Mouse (Mus musculus): Measurements from ENCODE around the gene Myo15b.
"Not testable (repeated sequence)": the region's sequence is repeated elsewhere in the genome, so short reads cannot be mapped to it uniquely, and the experiment has no call there.

Gene Myo15b

DNA sequence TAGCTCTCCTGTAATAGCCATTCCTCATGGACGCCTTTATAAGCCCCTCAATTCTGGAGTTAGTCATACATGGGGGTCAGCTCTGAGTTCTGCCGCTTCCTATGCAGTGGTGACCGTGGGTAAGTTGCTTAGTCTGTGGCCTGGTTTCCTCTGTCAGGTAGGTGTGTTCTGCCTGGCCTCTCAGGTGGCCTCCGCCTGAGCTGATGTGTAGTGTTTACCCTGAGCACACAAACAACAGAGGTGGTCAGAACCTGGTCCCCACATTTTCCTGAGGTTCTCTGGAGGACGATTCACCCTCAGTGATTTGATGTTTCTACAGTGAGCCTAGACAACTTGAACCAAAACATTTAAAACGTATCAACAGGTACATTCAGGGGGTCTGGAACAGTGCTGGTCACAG, 26.1 kb upstream of the Myo15b start:
- DNase-seq: no peak

DNA sequence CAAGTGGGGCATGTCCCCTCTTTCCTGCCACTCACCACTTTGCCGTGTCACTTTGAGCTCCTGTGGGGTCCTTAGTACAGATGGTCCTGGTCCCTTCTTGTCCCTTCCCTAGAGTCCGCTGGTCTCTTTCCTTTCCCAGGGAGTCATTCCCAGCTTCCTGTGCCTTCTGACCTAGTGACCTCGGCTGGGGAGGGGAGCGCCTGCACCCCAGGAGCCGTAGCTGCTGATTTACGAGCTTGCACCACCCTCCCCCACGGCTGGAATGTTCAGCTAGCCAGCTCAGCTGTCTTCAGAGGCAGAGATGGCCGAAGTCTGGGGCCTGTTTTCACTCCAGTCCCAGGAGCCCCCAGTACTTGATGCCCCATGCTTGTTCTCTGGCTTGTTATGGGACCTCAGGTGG, 25.7 kb upstream of the Myo15b start:
- no peak for DNase-seq

DNA sequence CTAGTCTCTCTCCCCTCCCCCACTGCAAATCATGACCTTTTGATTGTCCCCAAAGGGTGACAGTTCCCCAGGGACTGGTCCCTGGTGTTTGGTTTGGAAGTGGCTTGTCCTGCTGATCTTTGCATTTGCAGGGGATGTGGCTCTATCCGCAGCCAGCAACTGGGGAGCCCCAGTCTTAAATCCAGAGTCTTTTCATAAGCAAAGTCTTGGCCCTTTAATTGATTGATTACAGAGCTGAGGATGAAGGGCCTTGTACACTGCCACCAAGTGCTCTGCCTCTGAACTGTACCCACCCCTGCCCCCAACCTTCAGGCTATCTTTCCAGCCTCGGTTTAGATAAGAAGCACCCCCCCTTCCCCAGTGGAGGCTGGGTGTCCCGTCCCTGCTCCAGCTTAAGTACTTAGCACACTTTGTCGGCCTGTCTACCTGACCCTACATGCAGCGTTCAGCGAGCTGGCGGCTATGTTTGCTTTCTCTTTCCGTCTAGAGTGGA, 25.1 kb upstream of the Myo15b start:
- DNase-seq: no peak

DNA sequence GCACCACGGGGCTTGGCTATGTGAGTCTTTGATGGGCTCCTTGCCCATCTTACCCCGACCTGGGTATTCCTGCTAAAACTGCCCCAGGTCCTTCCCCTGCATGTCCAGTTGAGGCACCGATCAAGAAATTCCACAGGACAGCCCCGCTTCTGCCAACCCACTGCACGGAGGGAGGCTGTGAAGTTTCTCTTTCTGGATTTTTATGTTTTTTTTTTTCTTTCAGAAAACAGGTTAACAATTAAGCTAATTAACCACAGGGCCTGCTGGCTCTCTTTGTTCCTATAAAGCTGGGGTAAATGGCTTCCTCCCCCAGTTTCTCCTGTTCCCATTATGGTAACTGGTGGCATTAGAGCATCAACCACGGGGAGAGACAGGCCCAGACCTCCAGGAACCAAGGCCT, 24.2 kb upstream of the Myo15b start:
- no peak for DNase-seq

DNA sequence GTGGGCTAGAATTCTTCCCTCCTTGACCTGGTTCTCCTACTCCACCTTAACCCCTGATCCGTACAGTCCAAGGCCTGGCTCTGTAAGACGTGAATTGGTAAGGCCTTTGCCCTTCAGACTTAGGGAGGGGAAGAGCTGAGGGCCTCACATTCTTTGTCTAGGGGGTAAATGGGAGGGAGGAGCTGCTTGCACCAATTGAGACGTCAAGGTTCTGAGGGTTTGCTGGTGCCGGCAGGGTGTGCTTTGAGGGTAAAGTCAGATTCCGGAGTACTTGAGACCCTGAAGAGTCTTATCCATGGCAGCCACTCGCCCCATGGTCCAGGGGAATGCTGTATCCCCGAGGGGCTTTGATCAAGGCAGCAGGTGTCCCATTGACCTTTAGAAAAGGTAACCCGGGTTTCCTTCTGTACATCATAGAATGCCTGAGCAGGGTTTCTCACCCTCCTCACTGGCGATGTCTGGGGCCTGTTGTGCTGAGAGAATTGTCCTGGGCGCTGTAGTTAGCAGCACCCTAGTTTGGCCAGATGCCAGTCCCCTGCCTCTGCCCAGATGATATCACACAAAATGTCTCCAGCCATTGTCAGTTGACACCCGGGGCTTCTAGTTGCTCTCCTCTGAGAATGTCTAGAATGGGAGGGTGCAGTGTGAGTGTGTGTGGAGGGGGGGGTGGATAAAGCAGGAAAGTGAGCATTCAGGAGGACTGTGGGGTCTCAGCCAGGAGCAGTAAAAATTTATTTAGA, 21.4 kb upstream of the Myo15b start:
- DNase-seq: no peak

DNA sequence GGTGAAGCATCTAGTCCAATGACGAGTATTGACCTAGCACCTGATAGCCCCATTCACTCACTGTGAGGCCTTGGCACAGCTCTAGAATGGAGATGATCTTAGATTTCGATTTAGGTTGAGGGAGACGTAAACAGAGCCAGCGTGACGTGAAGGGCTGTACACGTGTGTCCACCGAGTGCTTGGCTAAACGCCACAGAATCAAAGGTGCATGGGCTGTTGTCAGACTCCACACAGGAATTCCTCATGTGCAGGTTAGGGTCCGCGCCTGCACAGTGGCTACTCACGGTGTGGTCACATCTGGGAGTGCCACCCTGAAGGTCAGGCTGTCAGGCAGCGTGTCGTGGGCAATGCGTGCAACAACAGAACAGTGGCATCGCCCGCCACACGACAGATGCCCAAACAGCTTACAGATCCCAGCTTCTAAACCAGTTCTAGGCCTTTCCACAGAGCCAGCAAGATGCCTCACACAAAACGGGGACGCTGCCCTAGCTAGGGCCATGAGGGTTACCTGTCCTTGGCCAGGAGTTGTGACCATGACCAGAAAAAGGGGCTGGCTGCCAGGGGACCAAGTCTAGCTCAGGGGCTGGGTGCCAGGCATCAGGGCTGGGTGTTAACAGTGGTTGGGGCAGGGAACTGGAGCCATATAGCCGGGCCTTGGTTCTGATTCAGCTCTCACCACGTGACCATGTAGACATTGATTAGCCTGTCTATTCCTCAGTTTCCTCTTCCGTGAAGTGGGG, 20.4 kb upstream of the Myo15b start:
- DNase-seq: no peak

DNA sequence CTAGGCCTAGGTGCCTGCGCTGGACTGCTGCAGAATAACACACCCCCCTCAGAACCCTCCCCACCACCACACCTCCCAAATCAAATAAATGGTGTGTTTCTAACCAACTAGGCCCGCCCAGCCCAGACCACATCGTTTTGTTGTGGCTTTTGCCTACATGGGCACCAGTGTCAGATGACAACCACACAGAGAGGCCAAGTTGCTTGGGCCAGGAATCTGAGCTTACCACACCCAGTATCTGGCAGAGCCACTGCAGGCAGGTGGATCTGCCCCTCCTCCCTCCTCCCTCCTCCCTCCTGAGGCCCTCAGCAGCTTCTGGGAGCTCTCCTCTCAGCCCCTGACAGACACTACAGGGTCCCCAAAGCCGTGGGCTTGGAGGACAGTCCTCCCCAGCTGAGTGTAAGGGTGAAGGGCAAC, 19.3 kb upstream of the Myo15b start:
- DNase-seq: no peak

DNA sequence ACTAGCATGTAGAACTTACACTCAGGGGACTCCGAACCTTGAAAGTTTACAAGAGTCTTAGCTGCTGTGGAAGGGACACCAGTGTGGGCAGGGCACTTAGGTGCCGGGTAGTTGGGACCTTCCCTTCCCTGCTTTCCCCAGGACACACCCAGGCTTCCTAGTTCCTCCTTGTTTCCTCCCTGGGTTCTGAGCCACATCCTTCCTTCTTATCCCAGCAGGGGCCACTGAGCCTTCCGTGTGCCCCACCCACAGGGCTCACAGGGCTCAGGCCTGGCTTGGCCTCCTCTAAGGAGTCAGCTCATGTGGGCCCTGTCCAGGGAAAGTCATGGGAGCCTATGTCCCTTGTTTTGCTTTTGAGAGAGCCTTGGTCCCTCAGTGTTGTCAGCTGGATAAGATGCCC, 18.5 kb upstream of the Myo15b start:
- DNase-seq: no peak

DNA sequence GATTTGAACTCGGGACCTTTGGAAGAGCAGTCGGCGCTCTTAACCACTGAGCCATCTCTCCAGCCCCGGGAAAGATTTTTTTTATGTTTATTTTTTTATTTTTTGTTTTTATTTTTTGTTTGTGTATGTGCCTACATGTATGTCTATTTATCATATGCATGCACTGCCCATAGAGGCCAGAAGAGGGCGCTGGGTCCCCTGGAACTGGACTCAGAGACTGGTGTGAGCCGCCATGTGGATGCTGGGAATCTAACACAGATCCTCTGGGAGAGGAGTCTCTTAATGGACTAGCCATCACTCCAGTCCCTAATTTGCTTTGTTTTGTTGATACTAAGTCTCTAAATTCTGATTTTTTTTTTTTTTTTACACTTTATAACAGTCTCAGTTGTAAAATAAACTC, 17.2 kb upstream of the Myo15b start:
- no peak for DNase-seq

DNA sequence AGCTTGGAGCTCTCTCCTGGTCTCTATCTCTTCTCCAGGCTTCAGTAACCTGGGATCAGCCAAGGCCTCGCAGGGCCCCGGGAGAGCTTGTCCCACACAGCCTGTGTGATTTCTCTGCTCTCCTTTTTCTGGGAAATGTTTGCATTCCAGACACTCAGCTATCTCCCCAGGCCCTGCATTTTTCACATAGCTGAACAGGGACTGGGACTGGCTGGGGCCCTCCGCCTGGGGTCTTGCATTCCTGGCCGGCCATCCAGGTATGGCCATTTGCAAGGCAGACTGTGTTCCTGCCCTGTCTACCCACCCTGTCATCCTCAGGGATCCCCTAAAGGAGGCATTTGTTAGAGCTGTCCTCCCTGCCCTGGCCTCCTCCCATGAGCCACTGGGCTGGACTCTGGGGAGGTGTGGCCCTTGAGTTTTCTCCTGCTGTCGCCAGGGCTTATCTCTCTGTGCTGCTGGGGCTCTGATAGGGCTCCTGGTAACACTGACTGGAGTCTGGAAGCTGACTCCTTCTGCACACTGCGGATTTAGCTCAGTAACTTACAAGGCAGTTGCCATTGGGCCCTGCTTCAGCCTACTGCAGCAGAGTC, 16.1 kb upstream of the Myo15b start:
- DNase-seq: no peak

DNA sequence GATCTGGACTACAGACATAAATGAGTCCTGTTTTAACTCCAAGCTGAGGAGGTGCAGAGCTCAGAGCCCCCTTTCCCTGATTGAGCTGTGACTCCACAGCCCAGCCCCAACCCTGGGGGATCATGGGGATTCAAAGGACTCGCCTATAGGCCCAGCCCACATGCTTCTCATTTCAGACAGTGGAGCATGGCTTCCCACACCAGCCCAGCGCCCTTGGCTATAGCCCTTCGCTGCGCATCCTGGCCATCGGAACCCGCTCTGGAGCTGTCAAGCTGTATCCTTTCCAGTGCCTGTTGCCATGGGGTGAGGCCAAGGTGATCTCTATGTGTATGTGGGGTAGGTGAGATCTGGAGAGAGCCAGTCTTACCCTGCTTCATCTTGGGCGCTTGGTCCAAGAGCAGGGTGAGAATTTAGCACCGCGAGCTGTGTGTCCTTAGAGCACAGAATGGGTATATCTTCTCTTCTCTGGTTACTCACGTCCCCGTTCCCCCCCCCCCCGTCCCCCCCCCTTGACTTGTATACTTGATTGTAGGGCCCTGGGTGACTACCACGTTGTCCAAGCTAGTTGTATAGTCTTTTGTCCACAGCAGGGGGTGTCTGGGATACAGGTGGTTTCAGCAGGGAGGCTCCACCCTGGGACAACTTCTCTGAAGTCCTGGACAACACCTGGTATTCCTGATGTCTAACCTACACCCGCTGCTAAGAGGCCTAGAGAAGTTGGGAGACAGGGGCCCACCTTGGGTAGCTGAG, 14.9 kb upstream of the Myo15b start:
- no peak for DNase-seq

DNA sequence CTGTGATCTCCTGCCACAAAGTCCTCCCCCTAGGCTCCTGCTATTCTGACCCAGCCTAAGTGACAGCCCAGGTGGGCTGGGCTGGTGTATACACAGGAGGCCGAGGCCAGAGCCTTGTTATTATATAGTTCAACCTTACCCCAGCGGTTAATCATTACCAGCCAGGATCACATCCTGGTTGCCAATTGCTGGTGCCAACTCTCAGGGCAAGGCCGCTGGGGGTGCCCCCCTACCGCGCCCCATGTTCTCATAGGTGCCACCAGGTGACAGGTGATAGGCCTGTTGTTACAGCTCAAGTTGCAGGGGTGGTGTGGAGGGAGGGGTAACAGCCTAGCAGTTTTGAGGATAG, 14.3 kb upstream of the Myo15b start:
- DNase-seq: no peak

DNA sequence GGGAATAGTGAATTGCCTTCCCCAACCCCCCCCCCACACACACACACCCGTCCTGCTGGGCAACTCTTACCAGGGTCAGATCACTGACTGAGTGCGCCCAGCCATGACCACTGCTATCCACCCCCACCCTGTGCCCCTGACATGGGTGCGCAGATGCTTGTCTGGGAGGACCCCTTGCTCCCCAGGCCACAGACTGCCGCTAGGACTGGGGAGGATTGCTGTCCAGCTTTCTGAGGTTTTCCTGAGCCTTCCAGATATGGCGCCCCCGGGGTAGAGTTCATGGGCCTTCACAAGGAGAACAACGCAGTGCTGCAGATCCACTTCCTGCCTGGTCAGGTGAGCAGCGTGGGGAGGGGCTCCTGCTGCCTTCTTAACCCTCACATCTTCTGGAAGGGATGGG, 14.0 kb upstream of the Myo15b start:
- DNase-seq: no peak

DNA sequence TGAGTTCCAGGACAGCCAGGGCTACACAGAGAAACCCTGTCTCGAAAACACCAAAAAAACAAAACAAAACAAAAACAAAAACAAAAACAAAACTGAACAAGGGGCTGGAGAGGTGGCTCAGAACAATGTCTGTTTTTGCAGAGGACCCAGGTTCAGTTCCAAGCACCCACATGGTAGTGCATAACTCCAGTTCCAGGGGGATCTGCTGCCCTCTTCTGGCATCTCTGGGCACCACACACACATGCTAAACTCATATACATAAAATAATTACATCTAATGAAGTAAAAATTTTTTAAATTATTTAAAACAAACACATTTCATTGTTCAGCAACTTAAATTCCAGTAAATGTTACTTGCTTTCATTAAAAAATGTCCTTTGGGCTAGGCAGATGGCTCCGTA, 12.4 kb upstream of the Myo15b start:
- no peak for DNase-seq

DNA sequence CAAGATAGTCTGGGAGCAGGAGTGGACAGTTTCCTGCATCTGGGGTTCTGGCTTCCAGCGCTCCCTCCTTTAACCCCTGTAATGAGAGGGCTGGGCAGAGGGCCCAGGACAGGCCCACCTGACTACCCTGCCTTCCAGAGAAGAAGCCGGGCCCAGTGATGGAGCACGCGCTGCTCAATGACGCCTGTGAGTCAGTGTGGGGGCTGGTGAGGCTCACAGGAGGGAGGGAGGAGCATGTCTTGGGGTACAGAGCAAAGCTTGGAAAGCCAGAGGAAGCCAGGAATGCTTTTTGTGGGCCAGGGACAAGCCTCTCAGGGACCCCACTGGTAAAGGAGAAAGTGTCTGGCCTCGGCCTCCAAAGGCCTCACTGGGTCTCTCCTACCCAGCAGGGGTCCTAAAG, 3.5 kb upstream of the Myo15b start:
- DNase-seq: no peak

DNA sequence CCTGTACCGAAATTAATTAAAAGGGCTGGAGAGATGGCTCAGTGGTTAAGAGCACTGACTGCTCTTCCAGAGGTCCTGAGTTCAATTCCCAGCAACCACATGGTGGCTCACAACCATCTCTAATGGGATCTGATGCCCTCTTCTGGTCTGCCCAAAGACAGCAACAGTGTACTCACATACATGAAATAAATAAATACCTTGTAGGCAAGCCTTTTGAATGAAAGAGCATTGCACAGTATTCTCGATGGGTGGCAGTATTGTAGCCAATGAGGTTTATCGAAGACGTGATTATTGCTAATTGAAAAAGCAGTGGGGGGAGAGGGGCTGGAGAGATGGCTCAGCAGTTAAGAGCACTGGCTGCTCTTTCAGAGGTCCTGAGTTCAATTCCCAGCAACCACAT, 1.1 kb upstream of the Myo15b start:
- not testable (repeated sequence) for DNase-seq

DNA sequence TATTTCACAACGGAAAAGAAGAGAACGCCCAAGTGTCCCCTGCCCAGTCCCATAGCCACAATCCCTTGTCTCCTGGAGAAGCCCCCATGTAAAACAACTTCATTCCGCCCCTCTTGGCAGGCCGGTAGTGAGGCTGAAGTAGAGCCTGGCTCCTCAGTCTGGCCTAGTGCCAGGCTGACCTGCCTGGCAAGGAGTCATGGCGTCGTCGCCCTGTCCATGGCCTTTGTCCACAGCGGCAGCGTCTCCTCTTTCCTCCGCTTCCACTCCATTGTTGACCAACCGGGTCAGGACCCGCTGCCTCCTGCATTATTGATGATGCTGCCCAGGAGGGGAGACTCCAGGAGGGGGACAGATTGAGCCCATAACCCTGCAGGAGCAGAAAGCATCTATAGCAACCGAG, 270 bp upstream of the Myo15b start:
- DNase-seq: no peak

DNA sequence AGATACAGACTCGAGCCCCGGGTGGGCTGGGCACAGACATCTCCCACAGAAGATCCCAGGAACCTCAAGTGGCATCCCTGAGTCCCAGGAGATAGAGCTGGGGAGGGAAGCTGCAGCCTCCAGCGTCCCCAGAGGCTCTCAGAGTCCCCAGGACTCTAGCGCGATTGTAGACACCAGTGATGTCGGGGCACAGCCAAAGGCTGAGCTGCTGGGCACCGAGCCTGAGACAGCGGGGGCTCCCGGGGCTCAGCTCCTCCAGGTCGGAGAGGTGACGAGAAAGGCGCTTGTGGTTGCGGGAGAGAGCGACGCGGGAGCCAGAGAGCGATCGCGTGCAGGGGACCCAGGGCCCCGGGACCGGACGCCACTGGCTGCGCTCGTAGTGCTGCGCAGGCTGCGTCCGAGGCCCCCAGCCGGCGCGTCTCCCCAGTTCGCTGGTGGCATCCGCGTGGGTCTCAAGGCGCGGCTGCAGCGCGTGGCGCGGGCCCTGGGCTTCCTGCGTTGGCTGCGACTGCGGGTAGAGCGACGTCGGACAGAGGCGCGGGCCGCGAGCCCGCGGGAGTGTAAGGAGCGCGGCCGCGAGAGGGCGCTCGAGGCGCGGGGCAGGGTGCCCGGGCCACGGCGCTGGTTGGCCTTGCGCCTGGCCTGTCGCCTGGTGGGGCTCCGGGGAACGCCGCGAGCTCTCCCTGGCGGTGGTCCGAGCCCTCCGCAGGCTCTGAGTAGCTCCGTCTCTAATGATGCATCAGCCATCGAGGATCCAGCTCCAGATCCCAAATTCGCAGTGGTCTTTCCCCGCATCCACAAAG, 1.1 kb downstream of the Myo15b start:
- peak; percentile 60 to 61 for DNase-seq

DNA sequence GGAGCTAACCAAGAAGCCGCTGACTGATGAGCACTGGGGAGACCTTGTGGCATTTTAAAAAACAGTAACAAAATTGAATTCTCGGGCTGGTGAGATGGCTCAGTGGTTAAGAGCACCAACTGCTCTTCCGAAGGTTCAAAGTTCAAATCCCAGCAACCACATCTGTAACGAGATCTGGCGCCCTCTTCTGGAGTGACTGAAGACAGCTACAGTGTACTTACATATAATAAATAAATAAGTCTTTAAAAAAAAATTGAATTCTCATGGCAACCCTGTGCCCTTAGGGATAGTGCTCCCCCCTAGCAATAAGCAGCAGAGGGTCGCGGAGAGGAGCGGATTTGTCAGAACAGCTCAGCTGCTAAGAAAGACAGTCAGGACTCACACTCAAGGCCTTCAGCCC, 5.7 kb downstream of the Myo15b start:
- no peak for DNase-seq

DNA sequence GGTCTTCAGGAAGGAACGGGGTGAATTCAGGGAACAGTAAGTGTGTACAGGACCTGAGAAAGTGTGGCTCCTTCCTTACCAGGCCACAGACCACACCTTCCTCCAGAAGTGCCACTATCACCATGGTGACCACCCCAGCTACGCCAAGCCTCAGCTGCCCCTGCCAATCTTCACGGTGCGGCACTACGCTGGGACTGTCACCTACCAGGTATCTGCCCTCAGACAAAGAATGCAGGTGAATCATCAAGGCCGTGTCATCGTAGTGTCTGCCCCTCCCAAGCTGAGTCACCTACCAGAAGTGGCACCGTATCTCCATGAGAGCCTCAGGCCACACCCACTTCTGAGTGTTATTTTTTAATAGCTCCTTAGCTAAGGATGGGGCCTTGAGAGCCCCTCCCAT, 11.2 kb downstream of the Myo15b start:
- DNase-seq: no peak

DNA sequence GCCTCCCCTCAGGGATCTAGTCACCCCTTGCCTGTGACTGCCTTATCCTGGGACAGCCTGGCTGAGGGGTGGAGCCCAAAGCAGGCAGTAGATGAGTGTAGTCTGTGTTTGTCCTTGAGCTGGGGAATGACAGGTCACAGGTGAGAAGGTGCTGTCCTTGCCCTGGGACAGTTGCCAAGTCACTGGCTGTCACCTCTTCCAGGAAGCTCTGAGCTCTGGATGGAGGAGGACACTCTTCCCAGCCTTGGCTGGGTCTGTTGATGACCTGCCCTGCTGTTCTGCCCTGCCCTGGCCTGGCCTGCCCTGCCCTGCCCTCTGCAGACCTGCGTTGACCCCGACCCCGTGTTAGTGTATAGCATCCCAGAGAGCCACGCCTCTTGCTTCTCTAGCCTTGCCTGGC, 14.2 kb downstream of the Myo15b start:
- DNase-seq: no peak

DNA sequence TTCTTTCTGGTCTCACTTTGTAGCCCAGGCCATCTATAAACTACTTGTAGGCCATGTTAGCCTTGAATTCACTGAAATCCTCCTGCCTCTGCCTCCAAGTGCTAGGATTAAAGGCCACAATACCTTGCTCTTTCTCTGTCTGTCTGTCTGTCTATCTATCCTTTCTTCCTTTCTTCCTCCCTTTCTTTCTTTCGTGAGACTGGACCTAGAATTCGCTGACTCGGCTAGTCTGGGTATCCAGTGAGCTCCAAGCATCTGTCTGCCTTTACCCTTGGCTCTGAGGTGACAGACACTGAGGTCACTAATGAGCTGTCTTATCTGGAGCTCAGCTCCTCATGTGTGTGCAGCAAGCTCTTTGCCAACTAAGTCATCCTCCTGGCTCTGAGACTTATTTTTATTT, 17.7 kb downstream of the Myo15b start:
- DNase-seq: no peak

DNA sequence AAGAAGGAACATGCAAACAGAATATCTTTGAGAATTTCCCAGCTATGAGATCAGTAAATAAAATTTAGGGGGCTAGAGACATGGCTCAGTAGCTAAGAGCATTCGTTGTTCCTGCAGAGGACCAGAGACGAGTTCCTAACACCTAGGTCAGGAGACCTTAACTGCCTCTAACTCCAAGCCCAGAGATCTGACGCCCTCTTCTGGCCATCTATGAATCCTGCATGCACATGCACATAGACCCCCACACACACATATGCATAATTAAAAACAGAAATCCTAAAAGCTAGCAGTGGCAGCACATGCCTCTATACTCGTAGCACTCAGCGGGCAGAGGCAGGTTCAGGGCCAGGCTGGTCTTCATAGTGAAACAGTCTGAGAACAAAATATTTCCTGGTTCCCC, 18.2 kb downstream of the Myo15b start:
- DNase-seq: no peak

Data from thymus, adult 18-20 months (tissue).